Mouse (Mus musculus): ENCODE measurements around the gene Wrnip1. TPM values are rescaled to one million over a fixed set of nuclear protein-coding genes. Genes with fewer than 3 reads are reported as not detected.
"Not testable (repeated sequence)": the region's sequence is repeated elsewhere in the genome, so short reads cannot be mapped to it uniquely, and the experiment has no call there.

Wrnip1 gene
- polyA plus RNA-seq, 1 experiment from 2014 or later: 15.8 TPM

GRCm38 (mm10) chr13:32850668-32851404, 49.0 kb downstream of the Wrnip1 start, which contains the start of gene Serpinb1a:
Gene Serpinb1a, minus strand, starts transcription at chr13:32851185.
- no peaks in the 10 kb centered on the region; the same call in 1 of the 2 replicates for H3K4me1 ChIP-seq (ENCODE audit: control insufficient read depth, insufficient read depth, low read length)
- WGBS: 48% methylated on average over 10 of the region's 10 CpGs
- H3K36me3 ChIP-seq (ENCODE audit: control insufficient read depth, insufficient read depth, low read length): no peaks in the 10 kb centered on the region
- H3K27ac ChIP-seq (ENCODE audit: low read length): no peak within 1 kb of the TSS
- no peak within 1 kb of the TSS for H3K4me2 ChIP-seq (replicated peaks; ENCODE audit: low read depth, low read length)
- no peak within 1 kb of the TSS for H3K9ac ChIP-seq (replicated peaks; ENCODE audit: low read depth, low read length)
- no peaks in the 10 kb centered on the region for H3K27me3 ChIP-seq (ENCODE audit: control insufficient read depth, insufficient read depth, low read length)
- ATAC-seq (ENCODE audit: insufficient number of reproducible peaks, insufficient read depth, low FRiP score, low read depth): peak; percentile 59; the same call in 1 of the 2 replicates
- no peak within 1 kb of the TSS for H3K4me3 ChIP-seq (ENCODE audit: low read depth, low read length)
- no peaks in the 10 kb centered on the region for H3K9me3 ChIP-seq (ENCODE audit: control insufficient read depth, low read depth, low read length)

- WGBS: 11% methylated on average over 7 of the region's 7 CpGs
- H3K36me3 ChIP-seq (ENCODE audit: control insufficient read depth, insufficient read depth, low read length): no peaks in the 10 kb centered on the region
- no peak overlapping the region for H3K9ac ChIP-seq (replicated peaks; ENCODE audit: low read depth, low read length)
- H3K4me2 ChIP-seq (replicated peaks; ENCODE audit: low read depth, low read length): no peak overlapping the region
- no peak for ATAC-seq (ENCODE audit: insufficient number of reproducible peaks, insufficient read depth, low FRiP score, low read depth)
- H3K4me3 ChIP-seq (ENCODE audit: low read depth, low read length): no peak overlapping the region
- no peaks in the 10 kb centered on the region; the same call in 1 of the 2 replicates for H3K4me1 ChIP-seq (ENCODE audit: control insufficient read depth, insufficient read depth, low read length)
- no peak overlapping the region for H3K27ac ChIP-seq (ENCODE audit: low read length)
- no peaks in the 10 kb centered on the region for H3K9me3 ChIP-seq (ENCODE audit: control insufficient read depth, low read depth, low read length)
- no peaks in the 10 kb centered on the region for H3K27me3 ChIP-seq (ENCODE audit: control insufficient read depth, insufficient read depth, low read length)
Measured at GRCm38 (mm10) chr13:32851967-32852366, 50.1 kb downstream of the Wrnip1 start.

GRCm38 (mm10) chr13:32852539-32852938, 50.7 kb downstream of the Wrnip1 start:
- Histone ChIP-seq H3K4me2 (replicated peaks; ENCODE audit: low read depth, low read length) (no peak overlapping the region), H3K4me1 (ENCODE audit: control insufficient read depth, insufficient read depth, low read length) (no peaks in the 10 kb centered on the region; the same call in 1 of the 2 replicates), H3K9me3 (ENCODE audit: control insufficient read depth, low read depth, low read length) (no peaks in the 10 kb centered on the region), H3K27ac (ENCODE audit: low read length) (no peak overlapping the region), H3K9ac (replicated peaks; ENCODE audit: low read depth, low read length) (no peak overlapping the region), H3K27me3 (ENCODE audit: control insufficient read depth, insufficient read depth, low read length) (no peaks in the 10 kb centered on the region), H3K36me3 (ENCODE audit: control insufficient read depth, insufficient read depth, low read length) (no peaks in the 10 kb centered on the region), H3K4me3 (ENCODE audit: low read depth, low read length) (no peak overlapping the region)
- WGBS: 95% methylated on average over 4 of the region's 4 CpGs
- no peak for ATAC-seq (ENCODE audit: insufficient number of reproducible peaks, insufficient read depth, low FRiP score, low read depth)

GRCm38 (mm10) chr13:32853073-32853472, 51.2 kb downstream of the Wrnip1 start:
- H3K27me3 ChIP-seq (ENCODE audit: control insufficient read depth, insufficient read depth, low read length): no peaks in the 10 kb centered on the region
- H3K9me3 ChIP-seq (ENCODE audit: control insufficient read depth, low read depth, low read length): no peaks in the 10 kb centered on the region

GRCm38 (mm10) chr13:32860821-32861220, 59.0 kb downstream of the Wrnip1 start:
- 65% methylated on average over 3 of the region's 3 CpGs for WGBS
- ATAC-seq (ENCODE audit: insufficient number of reproducible peaks, insufficient read depth, low FRiP score, low read depth): no peak
- H3K27me3 ChIP-seq (ENCODE audit: control insufficient read depth, insufficient read depth, low read length): no peaks in the 10 kb centered on the region
- H3K4me2 ChIP-seq (replicated peaks; ENCODE audit: low read depth, low read length): no peak overlapping the region
- H3K9ac ChIP-seq (replicated peaks; ENCODE audit: low read depth, low read length): no peak overlapping the region
- no peak overlapping the region for H3K27ac ChIP-seq (ENCODE audit: low read length)
- H3K4me1 ChIP-seq (ENCODE audit: control insufficient read depth, insufficient read depth, low read length): no peaks in the 10 kb centered on the region
- no peaks in the 10 kb centered on the region for H3K36me3 ChIP-seq (ENCODE audit: control insufficient read depth, insufficient read depth, low read length)
- no peaks in the 10 kb centered on the region for H3K9me3 ChIP-seq (ENCODE audit: control insufficient read depth, low read depth, low read length)
- no peak overlapping the region for H3K4me3 ChIP-seq (ENCODE audit: low read depth, low read length)

More at GRCm38 (mm10) chr13:32853073-32853472, 51.2 kb downstream of the Wrnip1 start:
- Histone ChIP-seq H3K4me2 (replicated peaks; ENCODE audit: low read depth, low read length) (no peak overlapping the region), H3K9ac (replicated peaks; ENCODE audit: low read depth, low read length) (no peak overlapping the region), H3K4me3 (ENCODE audit: low read depth, low read length) (no peak overlapping the region), H3K36me3 (ENCODE audit: control insufficient read depth, insufficient read depth, low read length) (no peaks in the 10 kb centered on the region), H3K27ac (ENCODE audit: low read length) (no peak overlapping the region), H3K4me1 (ENCODE audit: control insufficient read depth, insufficient read depth, low read length) (no peaks in the 10 kb centered on the region; the same call in 1 of the 2 replicates)
- ATAC-seq (ENCODE audit: insufficient number of reproducible peaks, insufficient read depth, low FRiP score, low read depth): no peak
- 74% methylated on average over 2 of the region's 2 CpGs for WGBS

GRCm38 (mm10) chr13:32863456-32863855, 61.6 kb downstream of the Wrnip1 start:
- H3K27me3 ChIP-seq (ENCODE audit: control insufficient read depth, insufficient read depth, low read length): no peaks in the 10 kb centered on the region
- no peaks in the 10 kb centered on the region for H3K9me3 ChIP-seq (ENCODE audit: control insufficient read depth, low read depth, low read length)
- H3K9ac ChIP-seq (replicated peaks; ENCODE audit: low read depth, low read length): no peak overlapping the region
- no peaks in the 10 kb centered on the region for H3K36me3 ChIP-seq (ENCODE audit: control insufficient read depth, insufficient read depth, low read length)
- no peak overlapping the region for H3K27ac ChIP-seq (ENCODE audit: low read length)
- no peaks in the 10 kb centered on the region for H3K4me1 ChIP-seq (ENCODE audit: control insufficient read depth, insufficient read depth, low read length)
- H3K4me2 ChIP-seq (replicated peaks; ENCODE audit: low read depth, low read length): no peak overlapping the region
- ATAC-seq (ENCODE audit: insufficient number of reproducible peaks, insufficient read depth, low FRiP score, low read depth): no peak
- no peak overlapping the region for H3K4me3 ChIP-seq (ENCODE audit: low read depth, low read length)

GRCm38 (mm10) chr13:32864529-32864928, 62.7 kb downstream of the Wrnip1 start:
- H3K36me3 ChIP-seq (ENCODE audit: control insufficient read depth, insufficient read depth, low read length); H3K27me3 ChIP-seq (ENCODE audit: control insufficient read depth, insufficient read depth, low read length); H3K9ac ChIP-seq (replicated peaks; ENCODE audit: low read depth, low read length); ATAC-seq (ENCODE audit: insufficient number of reproducible peaks, insufficient read depth, low FRiP score, low read depth); H3K27ac ChIP-seq (ENCODE audit: low read length); H3K4me1 ChIP-seq (ENCODE audit: control insufficient read depth, insufficient read depth, low read length); H3K9me3 ChIP-seq (ENCODE audit: control insufficient read depth, low read depth, low read length); H3K4me2 ChIP-seq (replicated peaks; ENCODE audit: low read depth, low read length); H3K4me3 ChIP-seq (ENCODE audit: low read depth, low read length): not testable (repeated sequence)
- 81% methylated on average over 2 of the region's 3 CpGs for WGBS

- Histone ChIP-seq H3K4me3 (ENCODE audit: low read depth, low read length) (no peak overlapping the region), H3K4me2 (replicated peaks; ENCODE audit: low read depth, low read length) (no peak overlapping the region), H3K9me3 (ENCODE audit: control insufficient read depth, low read depth, low read length) (no peaks in the 10 kb centered on the region), H3K4me1 (ENCODE audit: control insufficient read depth, insufficient read depth, low read length) (no peaks in the 10 kb centered on the region), H3K36me3 (ENCODE audit: control insufficient read depth, insufficient read depth, low read length) (no peaks in the 10 kb centered on the region), H3K9ac (replicated peaks; ENCODE audit: low read depth, low read length) (no peak overlapping the region), H3K27me3 (ENCODE audit: control insufficient read depth, insufficient read depth, low read length) (no peaks in the 10 kb centered on the region), H3K27ac (ENCODE audit: low read length) (no peak overlapping the region)
- no peak for ATAC-seq (ENCODE audit: insufficient number of reproducible peaks, insufficient read depth, low FRiP score, low read depth)
- WGBS: 60% methylated on average over 2 of the region's 2 CpGs
Measured at GRCm38 (mm10) chr13:32865591-32865990, 63.8 kb downstream of the Wrnip1 start.

- Histone ChIP-seq H3K9ac (replicated peaks; ENCODE audit: low read depth, low read length) (no peak overlapping the region), H3K27ac (ENCODE audit: low read length) (no peak overlapping the region), H3K4me3 (ENCODE audit: low read depth, low read length) (no peak overlapping the region), H3K36me3 (ENCODE audit: control insufficient read depth, insufficient read depth, low read length) (no peaks in the 10 kb centered on the region), H3K27me3 (ENCODE audit: control insufficient read depth, insufficient read depth, low read length) (no peaks in the 10 kb centered on the region), H3K4me1 (ENCODE audit: control insufficient read depth, insufficient read depth, low read length) (no peaks in the 10 kb centered on the region), H3K4me2 (replicated peaks; ENCODE audit: low read depth, low read length) (no peak overlapping the region), H3K9me3 (ENCODE audit: control insufficient read depth, low read depth, low read length) (no peaks in the 10 kb centered on the region)
- 7% methylated on average over 9 of the region's 9 CpGs for WGBS
- no peak for ATAC-seq (ENCODE audit: insufficient number of reproducible peaks, insufficient read depth, low FRiP score, low read depth)
Measured at GRCm38 (mm10) chr13:32866484-32866883, 64.6 kb downstream of the Wrnip1 start.

Data from stomach, embryonic 14.5 days (tissue).